In genomic region chr4:126255113-126256001, GRCm38 (mm10) we compare ENCODE assay signal across 8 mouse cellular contexts. TPM values are rescaled to one million over a fixed set of nuclear protein-coding genes. Genes with fewer than 3 reads are reported as not detected.
DNase-seq lines count a peak whose midpoint lies in the region; ATAC-seq lines count a peak whose summit lies in the region.

No protein-coding gene starts in this region.

- no peaks in the 10 kb centered on the region for H3K36me3 ChIP-seq in heart, embryonic 12.5 days
- H3K36me3 ChIP-seq in limb, embryonic 11.5 days (ENCODE audit: control insufficient read depth, insufficient read depth, low read length): no peaks in the 10 kb centered on the region
- H3K36me3 ChIP-seq in midbrain, embryonic 11.5 days (ENCODE audit: control insufficient read depth, insufficient read depth, low read length): no peaks in the 10 kb centered on the region

- peaks cover 76% of the 10 kb centered on the region for H3K4me1 ChIP-seq in heart, embryonic 12.5 days (replicated peaks)
- peaks cover 49% of the 10 kb centered on the region for H3K4me1 ChIP-seq in limb, embryonic 11.5 days (ENCODE audit: control insufficient read depth, insufficient read depth, low read length)
- peaks cover 61% of the 10 kb centered on the region for H3K4me1 ChIP-seq in midbrain, embryonic 11.5 days (ENCODE audit: control insufficient read depth, insufficient read depth, low read length)

- peak overlapping the region; percentile 98 for H3K9ac ChIP-seq in heart, embryonic 12.5 days
- peak overlapping the region; percentile 96 for H3K9ac ChIP-seq in limb, embryonic 11.5 days (ENCODE audit: low read length)
- peak overlapping the region; percentile 98 for H3K9ac ChIP-seq in midbrain, embryonic 11.5 days (ENCODE audit: low read length)

- H3K27ac ChIP-seq in heart, embryonic 12.5 days (ENCODE audit: poor library complexity, severe bottlenecking): peak overlapping the region; percentile 95
- H3K27ac ChIP-seq in limb, embryonic 11.5 days (replicated peaks; ENCODE audit: low read depth, low read length): peak overlapping the region; percentile 88
- H3K27ac ChIP-seq in midbrain, embryonic 11.5 days (ENCODE audit: low read depth, low read length): peak overlapping the region; percentile 84

- no peaks in the 10 kb centered on the region for H3K9me3 ChIP-seq in heart, embryonic 12.5 days (replicated peaks)
- H3K9me3 ChIP-seq in limb, embryonic 11.5 days (ENCODE audit: control insufficient read depth, low read length): no peaks in the 10 kb centered on the region
- H3K9me3 ChIP-seq in midbrain, embryonic 11.5 days (ENCODE audit: control insufficient read depth, low read length): no peaks in the 10 kb centered on the region

- WGBS in heart, embryonic 12.5 days: 0% methylated on average over 50 of the region's 50 CpGs
- 0% methylated on average over 50 of the region's 50 CpGs for WGBS in limb, embryonic 11.5 days
- under 1% methylated on average over 50 of the region's 50 CpGs for WGBS in midbrain, embryonic 11.5 days

- peak; percentile 29 to 35 for DNase-seq in spleen, adult 18-20 months
- no peak for DNase-seq in spleen, postnatal 14 days (ENCODE audit: low spot score in 2 of 2)
- peak; percentile 78 for DNase-seq in cerebellum, adult 9-11 months
- peak; percentile 71 for DNase-seq in limb, embryonic 11.5 days (ENCODE audit: low spot score)
- peak; percentile 96 for DNase-seq in midbrain, embryonic 11.5 days (ENCODE audit: low spot score, missing footprints)
- DNase-seq in thymus, postnatal 25 days: peak; percentile 59
- no peak for DNase-seq in urinary bladder, postnatal 10 days (ENCODE audit: low spot score)

- peak overlapping the region; percentile 91 for H3K4me2 ChIP-seq in heart, embryonic 12.5 days
- H3K4me2 ChIP-seq in limb, embryonic 11.5 days (ENCODE audit: low read depth, severe bottlenecking): peak overlapping the region; percentile 71
- H3K4me2 ChIP-seq in midbrain, embryonic 11.5 days: peak overlapping the region; percentile 95

- no peaks in the 10 kb centered on the region for H3K27me3 ChIP-seq in heart, embryonic 12.5 days (replicated peaks)
- H3K27me3 ChIP-seq in limb, embryonic 11.5 days (ENCODE audit: control insufficient read depth, insufficient read depth, low read length): no peaks in the 10 kb centered on the region
- no peaks in the 10 kb centered on the region for H3K27me3 ChIP-seq in midbrain, embryonic 11.5 days (ENCODE audit: control insufficient read depth, insufficient read depth, low read length)

- ATAC-seq in heart, embryonic 12.5 days (ENCODE audit: insufficient number of reproducible peaks, low FRiP score): 0 out of 2 replicates have a peak, but pooled peaks have one; percentile 7
- no peak; the same call in 1 of the 2 replicates for ATAC-seq in limb, embryonic 11.5 days (ENCODE audit: insufficient number of reproducible peaks, low FRiP score, low TSS enrichment, low read depth)
- ATAC-seq in midbrain, embryonic 11.5 days (ENCODE audit: low FRiP score): peak; percentile 56

- H3K4me3 ChIP-seq in heart, embryonic 12.5 days: peak overlapping the region; percentile 92
- H3K4me3 ChIP-seq in limb, embryonic 11.5 days (ENCODE audit: low read depth, low read length): peak overlapping the region; percentile 99
- peak overlapping the region; percentile 98 for H3K4me3 ChIP-seq in midbrain, embryonic 11.5 days (ENCODE audit: low read depth, low read length)

RNA-seq across cellular contexts. Expression of gene Map7d1, which starts 0.8 kb away (rescaled TPM):
- polyA plus RNA-seq in heart, embryonic 12.5 days (2016; fragmentation: Nextera tagmentation; extraction: Ambion mirVana): 73.9 and 76.4 TPM in 2 replicates
- 54.6 and 61.2 TPM in 2 replicates for polyA plus RNA-seq in limb, embryonic 11.5 days (2014; fragmentation: Nextera tagmentation; extraction: Ambion mirVana)
- polyA plus RNA-seq in midbrain, embryonic 11.5 days (2014; fragmentation: Nextera tagmentation; extraction: Ambion mirVana): 61.8 and 68.7 TPM in 2 replicates

RNA-seq across cellular contexts. Expression of gene Trappc3, which starts 6.8 kb away (rescaled TPM):
- 68.0 and 68.7 TPM in 2 replicates for polyA plus RNA-seq in heart, embryonic 12.5 days (2016; fragmentation: Nextera tagmentation; extraction: Ambion mirVana)
- polyA plus RNA-seq in limb, embryonic 11.5 days (2014; fragmentation: Nextera tagmentation; extraction: Ambion mirVana): 25.0 and 32.2 TPM in 2 replicates
- 37.1 and 38.9 TPM in 2 replicates for polyA plus RNA-seq in midbrain, embryonic 11.5 days (2014; fragmentation: Nextera tagmentation; extraction: Ambion mirVana)

RNA-seq across cellular contexts. Expression of gene Col8a2, which starts 31.2 kb away (rescaled TPM):
- polyA plus RNA-seq in heart, embryonic 12.5 days (2016; fragmentation: Nextera tagmentation; extraction: Ambion mirVana): 4.7 and 4.9 TPM in 2 replicates
- 1.4 and 1.5 TPM in 2 replicates for polyA plus RNA-seq in limb, embryonic 11.5 days (2014; fragmentation: Nextera tagmentation; extraction: Ambion mirVana)
- polyA plus RNA-seq in midbrain, embryonic 11.5 days (2014; fragmentation: Nextera tagmentation; extraction: Ambion mirVana): 9.1 and 9.5 TPM in 2 replicates

RNA-seq across cellular contexts. Expression of gene Thrap3, which starts 52.8 kb away (rescaled TPM):
- 177 and 191 TPM in 2 replicates for polyA plus RNA-seq in heart, embryonic 12.5 days (2016; fragmentation: Nextera tagmentation; extraction: Ambion mirVana)
- polyA plus RNA-seq in limb, embryonic 11.5 days (2014; fragmentation: Nextera tagmentation; extraction: Ambion mirVana): 247 and 264 TPM in 2 replicates
- 192 and 219 TPM in 2 replicates for polyA plus RNA-seq in midbrain, embryonic 11.5 days (2014; fragmentation: Nextera tagmentation; extraction: Ambion mirVana)

Comparison
In these comparisons a context has a peak if more than half of its experiments do, and no peak if none do; other contexts are left out.
1. DNase-seq: peak in spleen, adult 18-20 months (2 of 2), cerebellum, adult 9-11 months (single experiment), limb, embryonic 11.5 days (single experiment), midbrain, embryonic 11.5 days (single experiment) and thymus, postnatal 25 days (single experiment); none in spleen, postnatal 14 days (0 of 2) and urinary bladder, postnatal 10 days (single experiment).
2. Peak in every context shown above with its lines, with median percentiles within 50 percentile points of each other: H3K27ac ChIP-seq, H3K4me2 ChIP-seq, H3K4me3 ChIP-seq and H3K9ac ChIP-seq.